Mouse (Mus musculus) left cerebral cortex, adult 9 months (tissue): ENCODE measurements around the gene Cdc34b.

Experiments used
- DNase-seq, 2 experiments: peaks; one replicate each; pipeline ENCODE4 v3.0.0; 2022; ENCODE audit warnings: low spot score in 2 of 2

The Cdc34b gene

DNA sequence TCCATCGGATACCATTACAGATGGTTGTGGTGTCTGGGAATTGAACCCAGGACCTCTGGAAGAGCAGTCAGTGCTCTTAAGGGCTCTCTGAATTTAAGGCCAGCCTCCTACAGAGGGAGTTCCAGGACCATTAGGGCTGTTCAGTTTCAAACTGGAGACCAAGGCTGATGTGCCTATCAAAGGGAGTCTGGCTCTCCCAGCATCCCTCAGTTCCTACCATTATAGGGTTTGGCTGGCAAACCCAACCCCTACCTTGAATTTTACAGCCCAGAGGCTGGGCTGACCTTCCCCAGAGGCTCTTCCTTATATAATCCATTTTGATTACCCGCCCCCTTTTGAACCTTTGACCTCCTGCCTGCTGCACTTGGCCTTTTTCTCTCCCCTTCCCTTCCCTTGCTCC, 5.8 kb upstream of the Cdc34b start:
- DNase-seq, result no peak

DNA sequence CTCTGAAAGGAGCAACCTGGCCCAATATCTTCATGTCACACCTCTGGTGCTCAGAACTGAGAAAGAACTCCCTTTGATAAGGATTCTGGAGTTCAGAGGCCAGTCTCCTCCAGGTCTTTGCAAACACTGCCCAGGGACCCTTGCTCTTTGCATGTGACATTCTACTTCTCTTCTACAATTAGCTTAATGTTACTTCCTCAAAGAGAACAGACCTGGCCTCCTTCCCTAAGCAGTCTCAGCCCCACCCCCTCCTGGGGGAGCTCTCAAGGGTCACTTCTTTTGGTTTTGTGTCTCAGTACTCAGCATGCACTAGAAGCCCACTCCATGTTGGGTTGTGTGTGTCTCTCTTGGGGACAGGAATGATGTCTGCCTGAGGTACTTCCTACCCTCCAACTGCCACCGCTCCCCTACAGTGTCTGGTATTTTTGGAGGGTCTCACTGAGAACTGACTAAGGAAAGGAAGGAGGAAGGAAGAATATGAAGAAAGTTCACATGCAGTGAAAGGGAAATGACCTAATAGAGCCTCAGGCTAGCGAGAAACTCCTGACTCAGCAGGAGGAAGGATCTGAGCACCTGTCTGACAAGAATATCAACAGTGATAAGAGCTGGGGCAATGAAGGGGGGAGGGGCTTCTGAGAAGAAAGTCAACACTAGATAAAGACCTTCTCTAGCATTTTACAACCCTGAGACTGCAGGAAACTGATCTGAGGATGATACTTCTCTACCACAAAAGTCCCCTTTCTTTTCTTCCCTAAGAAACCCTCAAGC, 11.5 kb downstream of the Cdc34b start:
- DNase-seq, result peak in 1 of 2 experiments; percentile 8

DNA sequence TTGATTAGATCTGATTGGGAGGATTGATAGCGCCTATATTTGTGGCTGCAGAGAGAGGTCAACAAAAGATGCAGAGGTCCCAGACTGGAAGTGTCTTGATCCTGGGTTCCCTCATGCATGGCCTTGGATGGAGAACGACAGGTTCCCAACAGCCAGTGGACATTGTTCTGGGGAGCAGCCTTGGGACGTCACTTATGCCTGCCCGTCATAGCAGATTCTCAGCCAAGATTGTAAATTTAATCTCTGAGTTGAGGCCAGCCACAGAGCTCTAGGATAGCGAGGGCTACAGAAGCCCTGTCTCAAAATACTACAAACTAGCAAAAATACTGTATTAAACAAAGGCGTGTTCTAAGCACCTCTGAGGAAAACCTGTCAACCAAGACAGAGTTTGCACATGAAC, 18.3 kb downstream of the Cdc34b start:
- no peak for DNase-seq

DNA sequence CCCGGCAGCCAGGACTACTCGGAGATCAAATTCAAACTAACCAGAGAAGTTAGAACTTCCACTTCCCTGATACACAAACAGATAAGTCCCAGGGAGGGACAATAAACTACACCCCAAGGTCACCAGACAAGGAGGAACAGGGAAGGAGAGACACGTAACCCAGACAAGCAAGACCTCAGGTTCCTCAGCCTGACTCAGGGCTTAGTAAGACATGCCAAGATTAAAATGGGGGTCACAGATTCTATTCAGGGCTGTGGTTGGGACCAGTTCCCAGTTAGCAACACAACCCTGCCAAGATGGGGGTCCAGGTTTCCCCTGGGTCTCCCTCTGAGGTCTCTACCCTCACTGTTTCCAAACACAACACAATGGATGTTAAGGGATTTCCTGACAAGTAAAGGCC, 18.8 kb downstream of the Cdc34b start:
- DNase-seq, result no peak

DNA sequence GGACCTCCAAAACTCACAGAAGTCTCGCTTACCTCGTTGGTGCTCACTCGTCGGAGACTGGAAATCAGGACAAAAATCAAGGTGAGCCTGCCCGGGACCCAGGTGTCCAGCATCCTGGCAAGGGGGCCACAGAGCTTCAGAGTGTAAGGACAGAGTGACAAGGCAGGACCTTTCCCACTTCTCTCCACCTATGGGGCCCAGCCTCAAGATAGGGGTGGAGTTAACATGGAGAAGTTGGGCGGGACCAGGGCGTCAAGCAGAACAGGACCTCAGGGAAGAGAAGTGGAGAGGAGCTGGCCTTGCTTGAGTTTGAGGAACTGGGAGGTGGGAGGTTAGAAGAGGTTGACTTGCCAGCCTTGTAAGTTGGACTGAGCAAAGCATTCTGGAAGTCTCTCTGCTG, 19.2 kb downstream of the Cdc34b start:
- DNase-seq, result peak in 1 of 2 experiments; percentile 2

DNA sequence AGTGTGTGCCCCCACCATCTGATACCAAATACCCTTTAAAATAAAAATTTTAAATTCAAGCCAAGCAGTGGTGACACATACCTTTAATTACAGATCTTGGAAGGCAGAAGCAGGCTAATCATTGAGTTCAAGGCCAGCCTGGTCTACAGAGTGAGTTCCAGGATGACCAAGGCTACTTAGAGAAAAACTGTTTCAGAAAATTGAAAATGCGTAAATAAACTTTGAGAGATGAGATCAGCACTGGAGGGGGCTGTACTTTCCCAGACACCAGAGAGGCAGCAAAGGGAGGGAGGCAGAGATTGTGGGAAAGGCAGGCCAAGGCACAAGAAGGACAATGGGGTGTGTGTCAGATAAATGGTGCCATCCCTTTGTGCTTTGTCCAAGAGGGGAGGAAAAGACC, 20.7 kb downstream of the Cdc34b start:
- DNase-seq, result no peak

DNA sequence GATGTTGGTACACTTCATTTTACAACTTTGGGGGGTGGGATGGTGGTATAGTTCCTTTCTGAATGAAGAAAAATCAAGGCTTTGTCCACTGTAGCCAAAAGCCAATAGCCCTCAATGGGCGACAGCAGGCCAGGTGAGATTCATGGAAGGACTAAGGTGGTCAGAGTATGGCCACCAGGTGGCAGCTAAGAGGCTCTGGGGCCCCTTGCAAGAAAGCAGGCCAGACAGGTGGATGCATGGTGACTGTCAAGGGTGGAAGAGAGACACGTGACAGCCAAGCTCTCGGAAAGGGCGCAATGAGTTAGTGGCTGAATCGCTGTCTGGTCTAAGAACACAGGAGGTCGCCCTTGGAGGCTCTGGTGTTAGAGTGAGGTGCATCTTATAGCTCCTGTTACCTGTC, 21.2 kb downstream of the Cdc34b start:
- no peak for DNase-seq

DNA sequence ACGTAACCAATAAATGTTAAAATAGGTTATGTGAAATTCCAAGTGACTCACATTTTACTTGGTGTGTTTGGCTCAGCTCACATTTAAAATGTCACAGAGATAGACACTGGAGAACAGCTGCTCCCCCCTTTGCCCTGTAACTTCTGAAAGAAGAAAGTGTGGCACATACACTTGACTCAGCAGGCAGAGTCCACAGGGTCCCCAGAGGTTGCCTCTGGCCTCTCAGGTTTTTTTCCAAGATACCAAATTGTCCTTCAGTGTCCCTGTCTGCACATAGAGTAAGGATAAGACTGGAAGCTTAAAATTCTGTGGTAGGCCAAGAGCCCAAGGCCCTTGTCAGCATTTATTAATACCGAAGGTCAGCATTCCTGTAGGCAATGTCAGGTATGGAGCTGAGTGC, 25.7 kb downstream of the Cdc34b start:
- no peak for DNase-seq

DNA sequence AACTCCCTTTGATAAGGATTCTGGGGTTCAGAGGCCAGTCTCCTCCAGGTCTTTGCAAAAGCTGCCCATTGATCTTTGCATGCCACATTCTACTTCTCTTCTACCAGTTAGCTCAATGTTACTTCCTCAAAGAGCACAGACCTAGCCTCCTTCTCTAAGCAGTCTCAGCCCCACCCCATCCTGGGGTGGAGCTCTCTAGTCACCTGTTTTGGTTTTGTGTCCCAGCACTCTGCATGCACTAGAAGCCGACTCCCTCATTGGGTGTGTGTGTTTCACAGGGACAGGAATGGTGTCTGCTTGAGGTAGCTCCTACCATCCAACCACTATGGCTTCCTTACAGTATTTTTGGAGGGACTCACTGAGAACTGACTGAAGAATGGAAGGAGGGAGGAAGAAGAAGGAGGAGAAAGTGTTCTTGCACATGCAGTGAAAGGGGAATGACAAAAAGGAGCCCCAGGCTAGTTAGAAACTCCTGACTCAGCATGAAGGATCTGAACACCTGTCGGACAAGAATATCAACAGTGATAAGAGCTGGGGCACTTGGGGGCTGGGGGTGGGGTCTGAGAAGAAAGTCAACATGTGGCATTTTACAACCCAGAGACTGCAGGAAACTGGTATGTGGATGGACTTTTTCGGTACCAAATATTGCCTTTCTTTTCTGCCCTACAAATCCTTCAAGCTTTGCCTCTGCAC, 30.9 kb downstream of the Cdc34b start:
- DNase-seq, result no peak

DNA sequence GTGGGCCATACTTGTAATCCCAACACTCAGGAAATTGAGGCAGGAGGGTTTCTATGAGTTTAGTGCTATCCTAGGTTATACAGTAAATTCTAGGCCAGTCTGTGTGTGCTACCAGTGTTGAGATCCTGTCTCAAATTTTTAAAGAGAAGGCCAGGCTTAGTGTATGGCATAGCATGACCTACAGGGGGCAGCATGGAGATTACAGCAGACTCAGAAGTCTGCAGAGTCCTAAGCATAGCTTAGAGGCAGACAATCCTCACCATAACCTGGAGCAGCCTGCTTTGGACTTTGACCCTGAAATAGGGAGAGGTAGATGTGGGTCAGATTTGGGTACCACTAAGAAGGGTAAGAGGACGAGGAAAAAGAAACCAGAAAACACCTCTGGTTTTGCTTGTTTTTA, 32.3 kb downstream of the Cdc34b start:
- DNase-seq, result no peak

DNA sequence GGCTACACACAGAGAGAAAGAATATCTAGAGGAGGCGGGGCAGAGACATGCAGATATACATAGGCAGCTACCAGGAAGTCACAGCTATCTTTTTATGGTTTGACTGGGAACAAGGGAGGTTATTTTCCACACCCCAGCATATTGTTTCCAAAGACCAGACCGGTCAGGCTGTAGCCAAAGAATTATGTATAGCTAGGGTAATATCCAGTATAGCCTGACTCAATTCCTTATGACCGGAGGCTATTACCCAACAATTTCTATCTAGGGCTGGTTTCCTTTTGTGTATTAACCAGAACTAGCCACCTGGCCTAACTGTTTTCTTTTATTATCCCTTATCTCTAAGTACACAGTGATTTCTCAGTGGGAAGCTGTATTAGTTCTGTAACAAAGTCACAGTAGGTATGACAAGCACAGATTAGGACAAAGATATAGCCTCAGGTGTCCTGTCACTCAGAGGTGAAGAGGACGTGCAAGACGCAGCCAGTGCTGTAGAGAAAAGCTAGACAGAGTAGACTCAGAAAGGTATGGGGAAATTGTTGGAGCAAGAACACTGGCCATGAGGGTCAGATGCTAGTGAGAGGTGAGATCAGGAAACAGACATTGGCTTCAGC, 33.4 kb downstream of the Cdc34b start:
- no peak for DNase-seq

DNA sequence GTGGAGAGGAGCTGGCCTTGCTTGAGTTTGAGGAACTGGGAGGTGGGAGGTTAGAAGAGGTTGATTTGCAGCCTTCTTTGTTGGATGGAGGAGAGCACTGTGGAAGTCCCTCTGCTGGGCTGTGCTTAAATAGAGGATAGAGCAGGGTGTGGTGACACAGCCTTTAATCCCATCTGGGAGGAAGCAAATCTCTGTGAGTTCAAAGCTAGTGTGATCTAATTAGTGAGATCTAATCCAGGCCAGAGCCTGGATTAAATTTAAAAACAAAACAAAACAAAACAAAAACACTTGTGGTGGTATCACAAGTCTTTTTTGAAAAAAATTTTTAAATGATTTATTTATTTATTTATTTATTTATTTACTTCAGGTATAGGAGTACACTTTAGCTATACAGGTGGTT, 41.0 kb downstream of the Cdc34b start, which contains the start of gene Tmem92:
Gene Tmem92, minus strand, starts transcription at position 101 of the 400 bp plus-strand sequence.
- DNase-seq, result no peak

DNA sequence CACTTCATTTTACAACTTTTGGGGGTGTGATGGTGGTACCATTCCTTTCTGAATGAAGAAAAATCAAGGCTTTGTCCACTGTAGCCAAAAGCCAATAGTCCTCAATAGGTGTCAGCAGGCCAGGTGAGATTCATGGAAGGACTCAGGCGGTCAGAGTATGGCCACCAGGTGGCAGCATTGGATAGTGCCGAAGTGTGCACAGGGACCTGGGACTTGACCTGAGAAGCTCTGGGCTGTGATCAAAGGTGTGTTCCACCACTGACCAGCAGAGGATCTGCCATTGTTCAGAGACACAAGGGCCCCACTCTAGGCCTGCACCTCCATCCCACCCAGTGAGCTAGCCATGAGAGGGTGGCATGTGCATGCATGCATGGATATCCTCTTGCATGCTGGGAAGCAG, 43.7 kb downstream of the Cdc34b start:
- DNase-seq, result peak in 1 of 2 experiments; percentile 48

DNA sequence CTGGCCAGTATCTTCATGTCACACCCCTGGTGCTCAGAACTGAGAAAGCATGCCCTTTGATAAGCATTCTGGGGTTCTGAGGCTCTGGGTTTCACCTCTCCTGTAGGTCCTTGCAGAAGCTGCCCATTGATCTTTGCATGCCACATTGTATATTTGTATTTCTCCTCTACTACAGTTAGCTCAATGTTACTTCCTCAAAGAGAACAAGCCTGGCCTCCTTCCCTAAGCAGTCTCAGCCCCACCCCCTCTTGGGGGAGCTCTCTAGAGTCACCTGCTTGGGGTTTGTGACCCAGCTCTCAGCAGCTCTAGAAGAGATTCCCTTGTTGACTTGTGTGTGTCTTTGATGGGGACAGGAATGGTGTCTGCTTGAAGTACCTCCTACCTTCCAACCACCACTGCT, 50.1 kb downstream of the Cdc34b start:
- DNase-seq, result no peak
